Mouse (Mus musculus): ENCODE data around the gene Gm42517. TPM values are rescaled to one million over a fixed set of nuclear protein-coding genes. Genes with fewer than 3 reads are reported as not detected.

Gene Gm42517
- polyA plus RNA-seq (2012; rRNA removed) = 44.5 and 52.1 TPM in 2 replicates

DNA sequence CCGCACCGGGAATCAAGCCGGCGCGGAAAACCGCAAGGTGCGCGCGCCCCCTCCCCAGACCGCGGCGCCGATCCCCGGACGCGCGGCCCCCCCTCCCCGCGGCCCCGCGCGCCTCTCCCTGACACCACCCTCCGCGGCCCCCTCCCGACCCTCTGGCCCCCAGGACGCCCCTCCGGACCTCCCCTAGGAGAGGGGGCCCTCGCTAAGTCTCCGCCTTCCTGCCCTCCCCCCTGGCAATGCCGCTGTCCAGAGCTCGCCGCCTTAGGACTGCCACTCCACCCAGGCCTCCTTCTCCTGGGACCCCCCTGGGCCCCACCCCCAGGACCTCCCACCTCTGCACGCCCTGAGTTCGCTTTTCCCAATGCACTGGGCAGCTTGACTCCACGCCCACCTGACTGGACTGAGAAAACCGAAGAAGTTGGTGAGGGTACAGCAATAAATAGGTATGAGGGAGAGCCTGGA lies at the start of gene Gm42517:
Gene Gm42517, minus strand, starts transcription at position 52 of the 462 bp plus-strand sequence.
- DNase-seq (ENCODE audit: extremely low spot score in 1 of 2, low spot score in 1 of 2) = no peak

DNA sequence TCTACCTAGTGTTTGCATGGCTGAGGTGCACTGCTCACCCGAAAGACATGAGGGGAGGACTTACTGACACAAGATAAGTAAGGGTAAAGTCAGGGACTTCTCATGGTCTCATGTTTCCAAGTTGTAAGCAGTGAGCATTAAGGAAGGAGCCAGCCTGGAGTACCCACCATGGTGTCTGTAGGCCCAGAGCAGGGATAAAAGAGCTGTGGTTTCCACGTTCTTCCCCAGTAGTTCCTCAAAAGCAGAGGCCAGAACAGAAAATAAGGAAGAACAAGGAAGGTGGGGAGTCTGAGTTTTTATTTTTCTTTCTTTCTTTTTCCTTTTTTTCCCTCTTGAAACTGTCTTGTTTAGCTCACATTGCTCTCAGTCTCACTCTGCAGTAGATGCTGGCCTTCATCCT lies 47.0 kb upstream of the Gm42517 start:
- no peak for DNase-seq (ENCODE audit: extremely low spot score in 1 of 2, low spot score in 1 of 2)

DNA sequence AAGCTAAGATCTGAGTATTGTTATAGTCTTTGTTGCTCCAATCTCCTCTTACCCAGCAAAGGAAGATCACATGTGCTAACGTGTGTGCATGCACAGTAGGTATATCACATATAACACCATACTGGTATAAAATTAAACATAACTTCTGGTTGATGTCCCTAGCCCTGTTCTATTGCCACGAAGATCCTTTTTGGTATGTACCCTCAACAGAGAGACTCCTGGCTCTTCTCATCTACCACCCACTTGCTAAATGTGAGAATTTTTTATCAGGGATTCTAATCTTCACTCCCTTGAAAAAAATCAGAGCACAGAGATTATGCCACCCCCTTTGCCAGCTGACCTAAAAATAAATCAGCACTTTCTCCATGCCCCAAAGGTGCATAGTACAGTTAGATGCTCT lies 39.3 kb upstream of the Gm42517 start:
- peak in 1 of 2 experiments; percentile 35 for DNase-seq (ENCODE audit: extremely low spot score in 1 of 2, low spot score in 1 of 2)

DNA sequence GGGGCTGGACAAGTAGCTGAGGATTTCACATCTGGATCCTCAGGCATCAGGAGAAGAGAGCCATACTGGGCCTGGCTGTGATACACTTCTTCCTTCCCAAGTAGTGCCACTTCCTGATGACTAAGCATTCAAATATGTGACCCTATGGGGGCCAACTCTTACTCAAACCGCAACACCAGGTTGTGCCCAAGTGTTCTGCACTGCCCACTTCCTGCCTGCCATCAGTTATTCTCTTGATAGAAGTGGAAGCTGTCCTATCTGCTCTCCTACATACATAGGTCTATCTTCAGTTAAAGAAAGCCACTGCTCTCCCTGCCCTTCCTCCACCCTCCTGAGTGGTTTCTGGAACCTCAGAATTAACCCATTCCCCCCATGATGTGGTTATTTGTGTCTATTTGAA lies 37.7 kb upstream of the Gm42517 start:
- DNase-seq (ENCODE audit: extremely low spot score in 1 of 2, low spot score in 1 of 2) = no peak

DNA sequence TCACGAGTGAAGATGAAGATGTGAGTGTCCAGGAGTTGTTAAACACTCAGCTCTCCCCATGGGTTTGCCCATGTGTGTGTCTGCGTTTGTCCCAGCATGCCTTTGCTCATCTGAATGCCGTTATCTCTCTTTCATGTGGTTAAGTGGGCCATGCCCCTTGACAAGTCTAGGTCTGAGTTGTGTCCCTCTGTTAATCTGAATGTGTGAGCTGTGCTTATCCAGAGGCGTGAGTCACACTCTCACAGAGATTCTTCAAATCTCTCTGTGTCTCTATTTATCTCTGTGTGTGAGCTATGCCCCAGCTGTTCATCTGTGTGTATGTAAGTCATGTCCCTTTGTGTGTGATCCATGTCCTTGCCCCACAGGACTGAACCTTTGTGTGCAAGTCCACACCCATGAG lies 35.7 kb upstream of the Gm42517 start:
- no peak for DNase-seq (ENCODE audit: extremely low spot score in 1 of 2, low spot score in 1 of 2)

DNA sequence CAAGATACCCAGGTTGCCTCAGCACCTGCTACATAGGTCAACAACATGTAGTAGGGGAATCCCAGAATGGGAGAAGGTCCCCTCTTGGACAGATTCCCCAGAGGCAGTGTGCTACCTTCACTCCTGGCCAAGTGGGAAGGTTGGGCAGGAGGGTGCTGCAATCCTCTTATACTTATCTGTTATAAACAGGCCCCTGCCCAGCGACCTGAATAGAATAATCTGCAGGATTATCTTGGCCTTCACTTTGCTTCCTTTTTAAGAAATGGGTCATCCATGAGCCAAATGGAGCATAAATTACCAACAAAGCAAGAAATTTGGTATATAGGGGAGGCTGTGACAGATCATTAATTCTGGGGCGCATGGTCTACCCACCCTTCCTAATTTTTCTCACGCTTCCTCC lies 22.0 kb upstream of the Gm42517 start:
- DNase-seq (ENCODE audit: extremely low spot score in 1 of 2, low spot score in 1 of 2) = no peak

DNA sequence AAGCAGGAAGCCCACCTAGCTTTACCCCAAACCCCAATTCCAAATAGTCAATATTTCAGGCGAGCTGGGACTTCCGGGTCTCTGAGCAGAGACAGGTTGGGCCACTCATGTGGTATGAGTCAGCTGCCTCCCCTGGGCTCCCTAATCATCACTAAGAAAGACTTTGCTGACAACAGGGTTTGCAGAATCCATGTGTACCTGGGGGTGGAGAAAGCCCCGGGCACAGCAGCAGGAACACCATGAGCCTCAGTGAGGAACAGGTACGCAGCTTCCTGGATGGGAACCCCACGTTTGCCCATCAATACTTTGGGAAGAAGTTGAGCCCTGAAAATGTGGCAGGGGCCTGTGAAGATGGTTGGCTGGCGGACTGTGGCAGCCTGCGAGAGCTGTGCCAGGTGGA lies 20.5 kb upstream of the Gm42517 start, which contains the start of gene Pde6b:
Gene Pde6b, plus strand, starts transcription at position 191 of the 400 bp plus-strand sequence.
- no peak for DNase-seq (ENCODE audit: extremely low spot score in 1 of 2, low spot score in 1 of 2)

DNA sequence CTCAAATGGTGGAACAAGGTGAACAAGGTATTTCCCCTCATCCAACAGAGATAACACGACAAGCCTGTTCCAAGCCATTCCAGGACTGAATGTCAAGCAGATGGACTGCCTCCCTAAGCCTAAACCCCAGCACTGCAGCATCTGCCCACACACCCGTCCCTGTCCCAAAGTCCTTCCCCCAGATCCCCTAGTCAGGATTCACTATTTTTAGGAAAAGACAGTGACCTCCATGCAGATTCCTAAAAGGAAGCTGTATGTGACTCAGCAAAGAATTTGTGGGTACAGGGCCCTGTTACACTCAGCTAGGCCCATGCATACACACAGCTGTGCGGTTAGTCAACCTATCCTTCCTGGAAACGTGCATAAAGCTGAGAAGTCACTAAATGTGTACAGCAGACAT lies 18.7 kb upstream of the Gm42517 start:
- no peak for DNase-seq (ENCODE audit: extremely low spot score in 1 of 2, low spot score in 1 of 2)

DNA sequence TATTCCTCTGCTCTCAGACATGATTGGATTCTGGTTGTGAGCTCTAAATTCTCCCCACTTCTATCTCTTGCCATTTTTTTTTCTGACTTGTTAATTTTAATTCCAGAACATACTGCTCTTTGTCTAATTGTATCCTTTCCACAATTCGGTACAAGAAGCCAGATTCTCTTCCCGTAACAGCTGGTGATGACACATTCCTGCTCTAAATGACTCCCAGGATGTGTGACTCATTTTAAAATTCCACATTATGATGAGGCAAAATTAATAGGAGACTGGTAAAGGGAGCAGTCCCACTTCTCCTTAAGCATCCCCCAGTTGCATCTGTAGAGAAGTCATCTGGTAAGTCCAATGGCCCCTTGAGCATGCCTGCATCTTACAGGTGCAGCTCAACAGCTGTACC lies 17.9 kb upstream of the Gm42517 start:
- peak; percentile 65 to 82 for DNase-seq (ENCODE audit: extremely low spot score in 1 of 2, low spot score in 1 of 2)

DNA sequence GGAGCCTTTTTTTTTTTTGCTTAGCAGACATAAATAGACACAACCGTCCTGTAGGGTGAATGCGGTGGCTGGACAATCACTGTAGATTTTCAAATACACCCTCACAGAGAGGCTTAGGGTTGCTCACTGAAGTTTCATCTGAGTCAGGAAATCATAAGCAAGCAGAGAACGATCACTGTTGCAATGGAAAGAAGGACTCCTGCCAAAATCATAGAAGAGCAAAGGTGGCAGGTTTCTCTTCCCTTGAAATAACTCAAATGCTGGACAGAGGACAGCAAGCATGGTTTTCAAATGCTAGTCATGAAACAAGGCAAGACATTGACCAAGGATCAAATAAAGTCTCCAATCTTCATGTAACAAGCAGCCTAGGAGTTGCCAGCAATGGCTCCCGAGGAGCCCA lies 10.6 kb upstream of the Gm42517 start:
- no peak for DNase-seq (ENCODE audit: extremely low spot score in 1 of 2, low spot score in 1 of 2)

DNA sequence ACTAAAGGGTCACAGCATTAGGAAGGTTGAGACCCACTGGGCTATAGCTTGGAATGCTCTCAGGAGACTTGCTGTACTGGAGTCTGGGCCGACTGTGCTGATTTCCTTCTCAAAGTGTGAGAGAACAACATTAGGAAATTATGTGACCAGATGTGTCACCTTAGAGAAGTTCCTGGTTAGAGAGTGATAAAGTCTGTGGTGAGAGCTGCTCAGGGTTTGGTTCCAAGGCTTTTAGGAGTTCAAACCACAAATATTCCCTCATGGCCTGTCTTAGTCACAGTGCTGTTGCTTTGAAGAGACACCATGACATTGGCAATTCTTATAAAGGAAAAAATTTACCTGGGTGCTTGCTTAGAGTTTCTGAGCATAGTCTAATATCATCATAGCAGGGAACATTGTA lies 8.3 kb upstream of the Gm42517 start:
- no peak for DNase-seq (ENCODE audit: extremely low spot score in 1 of 2, low spot score in 1 of 2)

DNA sequence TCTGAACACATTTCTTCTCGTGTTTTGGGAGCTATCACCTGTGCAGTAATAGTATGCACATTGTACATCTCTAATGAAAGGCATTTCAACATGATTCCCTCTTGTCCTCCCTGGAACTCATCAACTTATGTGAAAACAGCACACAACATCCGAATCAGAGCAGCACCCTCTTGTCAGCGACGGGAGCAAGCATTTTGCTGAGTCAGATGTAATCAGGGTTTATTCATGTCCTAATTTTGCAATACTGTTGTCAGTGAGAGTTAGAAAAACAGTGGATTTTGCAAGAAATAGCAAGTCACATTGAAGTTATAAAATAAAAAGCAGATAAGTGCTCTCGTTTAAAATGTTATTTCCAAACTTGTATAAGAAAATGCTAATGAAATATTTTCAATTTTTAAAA lies 6.4 kb upstream of the Gm42517 start:
- no peak for DNase-seq (ENCODE audit: extremely low spot score in 1 of 2, low spot score in 1 of 2)

DNA sequence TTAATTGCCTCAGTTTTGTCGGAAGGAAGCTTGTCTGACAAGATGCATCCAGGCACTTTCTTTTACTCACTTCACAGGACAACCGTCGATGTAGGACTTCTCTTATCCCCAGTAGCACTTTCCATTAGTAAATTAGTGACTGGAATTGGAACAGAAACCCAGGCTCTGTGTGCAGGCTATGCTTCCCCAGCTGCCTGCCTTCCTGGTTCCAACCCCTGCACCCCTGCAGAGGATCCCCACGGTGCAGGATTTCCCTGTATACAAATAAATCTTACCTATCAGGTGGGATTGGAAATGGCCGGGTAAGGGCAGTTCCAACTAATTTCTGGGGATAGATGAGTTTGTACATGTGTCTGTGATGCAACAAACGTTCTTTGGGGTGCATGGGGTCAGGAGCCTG lies 2.2 kb upstream of the Gm42517 start:
- no peak for DNase-seq (ENCODE audit: extremely low spot score in 1 of 2, low spot score in 1 of 2)

DNA sequence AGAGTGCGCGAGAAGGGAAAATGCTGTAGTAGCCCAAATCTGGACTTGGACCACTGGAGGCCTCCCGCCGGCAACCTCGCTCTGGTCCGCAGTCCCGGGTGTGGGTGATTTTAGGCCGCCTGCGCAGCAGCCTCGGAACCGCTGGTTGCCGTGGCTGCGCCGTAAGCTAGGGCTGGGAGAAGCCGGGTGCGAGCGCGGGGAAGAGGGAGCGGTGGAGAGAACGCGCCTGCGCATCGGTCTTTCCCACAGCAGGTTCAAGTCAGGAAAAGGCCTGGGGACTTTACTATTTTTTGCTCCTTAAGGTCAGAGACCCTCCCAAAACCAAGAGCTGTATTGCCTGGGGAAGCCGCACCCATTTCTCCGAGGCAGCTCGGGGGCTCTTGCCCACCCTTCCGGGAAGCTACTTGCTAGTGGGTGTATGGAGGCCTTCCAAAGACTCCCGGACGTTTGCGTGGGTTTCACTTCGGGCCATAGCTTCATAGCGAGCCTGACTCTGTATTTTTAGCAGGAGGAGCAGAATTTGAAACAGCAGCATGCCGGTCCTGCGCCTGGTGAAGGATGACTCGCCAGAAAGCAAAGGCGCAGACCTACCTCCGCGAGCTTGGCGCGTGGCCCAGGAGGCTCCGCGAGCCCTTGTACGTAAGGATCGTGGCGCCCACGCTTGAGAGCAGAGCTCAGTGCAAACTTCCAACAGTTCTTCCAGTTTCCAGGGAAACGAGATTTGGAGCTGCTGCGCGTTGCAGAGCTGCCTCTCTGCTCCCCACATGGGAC lies 1.3 kb upstream of the Gm42517 start:
- DNase-seq (ENCODE audit: extremely low spot score in 1 of 2, low spot score in 1 of 2) = peak; percentile 90 to 96

DNA sequence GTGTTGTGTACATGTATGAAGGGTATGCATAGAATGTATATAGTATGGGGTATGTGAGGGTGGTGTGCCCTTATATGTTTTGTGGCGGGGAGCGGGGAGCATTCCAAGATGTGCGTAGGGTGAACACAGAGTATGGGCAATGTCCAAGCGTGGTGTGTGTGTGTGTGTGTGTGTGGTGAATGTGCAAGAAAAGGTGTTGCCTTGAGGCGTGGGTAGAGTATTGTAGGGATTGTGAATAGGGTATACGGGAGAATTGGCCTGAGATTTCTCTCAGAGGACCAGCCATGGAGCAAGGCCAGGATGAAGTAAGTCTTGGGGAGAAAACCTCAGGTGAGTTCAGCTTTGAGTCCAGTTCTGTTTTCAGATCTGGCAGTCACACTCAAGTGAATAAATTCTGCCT lies 724 bp upstream of the Gm42517 start:
- peak in 1 of 2 experiments; percentile 53 for DNase-seq (ENCODE audit: extremely low spot score in 1 of 2, low spot score in 1 of 2)

DNA sequence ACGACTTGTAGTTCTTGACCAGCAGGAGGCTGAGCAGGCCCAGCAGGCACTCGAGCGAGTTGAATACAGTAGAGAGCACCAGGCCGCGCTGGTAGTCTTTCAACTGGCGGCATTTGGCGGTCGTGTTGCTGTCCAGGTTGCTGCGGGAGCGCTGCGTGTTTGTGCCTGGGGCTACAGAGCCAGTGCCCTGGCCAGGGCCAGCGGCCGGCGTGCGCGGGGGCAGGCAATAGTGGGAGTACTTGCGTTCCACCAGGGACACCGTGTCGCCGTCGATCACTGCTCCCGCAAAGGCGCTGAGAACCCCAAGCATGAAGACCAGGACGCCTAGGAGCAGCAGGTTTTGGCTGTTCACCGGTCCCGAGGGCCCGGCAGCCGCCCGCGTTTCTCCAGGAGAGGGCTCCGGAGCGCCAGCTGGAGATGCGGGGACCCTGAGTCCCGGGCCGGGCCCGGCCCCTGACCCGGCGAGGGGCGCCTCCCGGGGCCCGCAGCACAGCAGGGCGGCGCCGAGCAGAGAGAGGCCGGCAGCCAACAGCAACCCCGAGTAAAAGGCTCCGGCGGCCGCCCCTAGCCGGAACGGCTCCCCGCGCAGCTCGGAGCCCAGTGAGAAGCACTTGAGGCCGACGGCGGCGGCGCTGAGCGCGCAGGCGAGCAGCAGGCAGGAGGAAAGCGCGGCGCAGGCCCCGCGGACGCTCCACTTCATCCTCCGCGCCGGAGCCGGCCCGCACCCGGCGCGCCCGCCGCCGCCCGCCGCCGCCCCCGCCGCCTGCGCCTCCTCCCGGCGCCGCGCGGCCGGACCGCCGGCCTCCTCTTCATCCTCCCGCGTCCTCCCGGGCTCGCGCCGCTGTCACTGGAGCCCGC lies 509 bp downstream of the Gm42517 start:
- DNase-seq (ENCODE audit: extremely low spot score in 1 of 2, low spot score in 1 of 2) = peak in 1 of 2 experiments; percentile 55

DNA sequence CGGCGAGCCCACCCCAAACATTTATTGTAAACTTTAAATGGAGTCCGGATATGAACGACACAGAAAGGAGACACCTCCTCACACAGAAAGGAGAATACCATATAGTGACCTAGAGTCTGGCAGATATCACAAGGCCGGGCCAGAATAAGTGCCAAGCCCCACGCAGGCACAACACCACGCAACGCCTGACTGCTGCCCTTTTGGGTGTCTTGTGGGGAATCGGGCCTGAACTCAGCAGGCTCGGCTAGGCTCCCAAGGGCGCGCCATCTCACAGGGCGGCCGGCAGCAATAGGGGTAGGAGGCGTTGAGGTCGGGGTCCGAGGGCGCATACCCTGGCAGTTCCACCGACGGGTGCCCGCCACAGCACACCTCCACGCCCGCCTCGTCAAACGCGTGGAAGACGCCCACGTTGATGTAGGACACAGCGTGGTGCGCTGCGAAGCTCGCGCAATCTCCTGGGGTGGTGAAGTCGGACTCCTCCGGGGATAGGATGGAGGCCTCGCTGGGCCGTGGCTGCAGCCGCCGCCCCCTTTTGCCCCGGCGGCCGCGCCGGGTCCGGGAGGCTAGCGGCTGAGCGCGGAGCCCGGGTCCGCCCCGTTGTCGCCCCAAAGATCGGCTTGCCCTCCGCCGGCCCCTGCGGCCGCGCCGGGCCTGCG lies 1.3 kb downstream of the Gm42517 start:
- DNase-seq (ENCODE audit: extremely low spot score in 1 of 2, low spot score in 1 of 2) = no peak

DNA sequence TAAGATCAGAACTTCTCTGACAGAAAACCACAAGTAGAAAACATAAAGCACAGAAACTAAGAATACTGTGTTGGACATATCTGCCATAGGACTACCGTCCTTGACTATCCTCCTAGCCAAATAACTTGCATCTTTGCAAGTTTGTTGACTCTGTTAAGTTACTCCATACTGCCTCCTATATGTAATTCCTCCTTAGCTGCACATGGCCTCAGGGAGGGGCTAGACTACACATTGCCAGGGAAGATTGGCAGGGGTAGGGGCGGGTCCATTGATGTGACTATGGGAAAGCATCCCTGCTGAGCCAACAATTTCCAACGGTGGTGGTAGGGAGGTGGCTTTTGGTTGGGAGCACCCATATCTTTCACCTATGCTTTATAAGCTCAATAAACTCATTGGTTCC lies 5.4 kb downstream of the Gm42517 start:
- no peak for DNase-seq (ENCODE audit: extremely low spot score in 1 of 2, low spot score in 1 of 2)

DNA sequence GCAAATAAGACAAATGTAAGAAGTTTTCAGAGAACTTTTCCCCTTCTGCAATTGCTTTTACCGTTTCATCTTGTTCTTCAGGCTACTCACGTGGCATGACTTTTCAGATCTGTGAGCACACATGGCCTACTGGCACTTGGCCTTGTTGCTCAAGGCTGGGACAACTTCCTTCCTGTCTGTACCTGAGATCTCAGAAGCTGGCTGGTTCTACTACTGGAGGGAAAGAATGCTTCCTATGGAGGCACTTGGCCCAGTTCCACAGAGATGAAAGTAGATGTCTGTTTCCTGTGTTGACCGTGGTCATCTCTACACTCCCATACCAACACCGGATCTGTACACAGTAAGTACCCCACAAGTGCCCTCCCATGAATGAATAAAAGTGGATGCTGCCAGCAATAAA lies 7.5 kb downstream of the Gm42517 start:
- no peak for DNase-seq (ENCODE audit: extremely low spot score in 1 of 2, low spot score in 1 of 2)

DNA sequence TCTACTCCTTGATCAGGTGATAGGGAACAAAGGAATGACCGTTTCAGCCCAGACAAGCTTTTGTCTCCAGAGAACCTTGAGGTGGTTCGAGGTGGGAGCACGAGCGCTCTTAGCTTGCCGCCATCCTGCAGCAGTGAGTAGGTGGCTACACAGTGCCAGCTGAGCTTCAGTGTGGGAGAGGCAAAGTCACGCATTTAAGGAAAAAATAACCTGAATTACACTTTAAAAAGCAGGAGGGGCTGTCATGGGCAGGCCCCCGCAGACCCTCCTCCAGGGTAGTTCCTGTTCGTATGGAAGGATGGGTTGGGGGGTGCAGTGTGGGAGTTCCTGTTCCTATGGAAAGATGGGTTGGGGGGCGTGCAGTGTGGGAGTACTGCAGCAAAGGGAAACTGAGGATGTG lies 8.2 kb downstream of the Gm42517 start:
- peak; percentile 58 to 72 for DNase-seq (ENCODE audit: extremely low spot score in 1 of 2, low spot score in 1 of 2)

DNA sequence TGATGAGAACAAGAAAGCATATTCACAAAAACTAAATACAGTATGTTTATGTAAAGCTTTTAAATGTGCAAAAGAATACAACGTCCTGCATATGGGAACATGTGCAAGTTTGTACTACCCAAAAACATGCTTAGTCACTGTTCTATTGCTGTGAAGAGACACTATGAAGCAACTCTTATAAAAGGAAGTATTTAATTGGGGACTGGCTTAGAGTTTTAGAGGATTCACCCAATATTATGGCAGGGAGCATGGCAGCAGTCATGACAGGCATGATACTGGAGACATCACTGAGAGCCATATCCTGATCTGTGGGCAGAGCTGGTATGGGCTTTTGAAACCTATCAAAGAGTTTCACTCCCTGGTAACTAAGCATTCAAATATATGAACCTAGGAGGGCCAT lies 9.9 kb downstream of the Gm42517 start:
- DNase-seq (ENCODE audit: extremely low spot score in 1 of 2, low spot score in 1 of 2) = no peak

Measured in frontal cortex, adult 2 months (tissue).